Mouse (Mus musculus) lung, embryonic 16.5 days (tissue): Measurements from ENCODE around the gene Polr1d. TPM values are rescaled to one million over a fixed set of nuclear protein-coding genes. Genes with fewer than 3 reads are reported as not detected.
A peak's percentile ranks its signal among the peaks of the same experiment; 100 is the strongest.

ENCODE experiments used
- ATAC-seq: fragments of 200-750 bp; cut with Nextera tagmentation; 2 replicates; pipeline ENCODE4 v1.8.0; 2017; ENCODE audit warnings: low read depth, mild to moderate bottlenecking, moderate library complexity
- H3K27ac ChIP-seq: fragments of 300-500 bp; sonication (generic); 2 replicates; pipeline ENCODE4 v1.5.1; 2014; ENCODE audit warnings: mild to moderate bottlenecking, control low read depth, low read length
- H3K27me3 ChIP-seq: fragments of 300-500 bp; sonication (generic); 2 replicates; pipeline ENCODE4 v1.6.1; 2014; ENCODE audit warnings: low read depth, low read length, mixed read lengths; ENCODE audit not compliant: control insufficient read depth, insufficient read depth
- H3K36me3 ChIP-seq: fragments of 300-500 bp; sonication (generic); 2 replicates; pipeline ENCODE4 v1.6.1; 2014; ENCODE audit warnings: low read length; ENCODE audit not compliant: control insufficient read depth, insufficient read depth
- H3K4me1 ChIP-seq: fragments of 300-500 bp; sonication (generic); replicated peaks from 2 replicates; pipeline ENCODE4 v1.6.1; 2014; ENCODE audit warnings: low read length, mixed read lengths; ENCODE audit not compliant: control insufficient read depth, insufficient read depth
- H3K4me2 ChIP-seq: fragments of 300-500 bp; sonication (generic); 2 replicates; pipeline ENCODE4 v1.6.1; 2014; ENCODE audit warnings: low read depth, low read length, control low read depth
- H3K4me3 ChIP-seq: fragments of 300-500 bp; sonication (generic); 2 replicates; pipeline ENCODE4 v1.5.1; 2014; ENCODE audit warnings: mild to moderate bottlenecking, low read length, control low read depth
- H3K9ac ChIP-seq: fragments of 300-500 bp; sonication (generic); 2 replicates; pipeline ENCODE4 v1.6.1; 2014; ENCODE audit warnings: low read length, control low read depth
- H3K9me3 ChIP-seq: fragments of 300-500 bp; sonication (generic); 2 replicates; pipeline ENCODE4 v1.6.1; 2016; ENCODE audit warnings: low read length; ENCODE audit not compliant: control insufficient read depth
- WGBS: fragments of 180-500 bp; shearing (Covaris S2); extraction: QIAGEN DNeasy Blood & Tissue Kit; methylation state at CpG from one replicate; pipeline ENCODE4 v1.1.7; 2014; 5-methylcytosine and 5-hydroxymethylcytosine counted together
- polyA plus RNA-seq: library from polyadenylated mRNA; unstranded; fragments of >200 nt; fragmentation: Nextera tagmentation; extraction: Ambion mirVana; gene quantifications from 2 replicates; pipeline ENCODE4 v1.2.1, GENCODE M21; 2015

Gene Polr1d
- polyA plus RNA-seq, 1 experiment from 2014 or later: 118 TPM

DNA sequence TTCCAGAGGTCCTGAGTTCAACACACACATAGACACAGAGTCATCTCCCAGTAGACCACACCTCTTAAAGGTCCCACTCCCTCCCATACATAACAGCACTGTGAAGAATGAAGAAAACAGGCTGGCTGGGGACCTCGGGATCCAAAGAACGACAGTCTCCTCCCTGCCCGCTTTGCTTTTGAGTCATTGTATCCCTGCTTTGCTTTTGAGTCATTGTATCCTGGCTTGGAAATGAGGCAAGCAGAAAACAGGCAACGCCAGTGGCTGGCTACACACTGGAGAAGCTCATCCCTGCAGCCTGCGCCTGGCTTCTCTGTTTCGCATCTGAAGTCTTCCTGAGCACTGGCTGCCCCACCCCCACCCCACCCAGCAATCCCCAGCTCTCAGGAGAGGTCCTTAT lies 40.2 kb downstream of the Polr1d start:
- WGBS: 40% methylated on average over 6 of the region's 6 CpGs
- no peak for ATAC-seq

GRCm38 (mm10) chr5:147121146-147121545 lies 44.3 kb downstream of the Polr1d start:
- Histone ChIP-seq H3K9ac (no peak overlapping the region), H3K36me3 (no peaks in the 10 kb centered on the region)
- WGBS: 88% methylated on average over 4 of the region's 4 CpGs

More for the DNA sequence above, 40.2 kb downstream of the Polr1d start:
- Histone ChIP-seq H3K27me3 (no peaks in the 10 kb centered on the region), H3K4me3 (no peak overlapping the region), H3K36me3 (peaks cover 8% of the 10 kb centered on the region), H3K4me2 (no peak overlapping the region), H3K9ac (no peak overlapping the region), H3K27ac (no peak overlapping the region), H3K4me1 (no peaks in the 10 kb centered on the region), H3K9me3 (peaks cover 3% of the 10 kb centered on the region)

DNA sequence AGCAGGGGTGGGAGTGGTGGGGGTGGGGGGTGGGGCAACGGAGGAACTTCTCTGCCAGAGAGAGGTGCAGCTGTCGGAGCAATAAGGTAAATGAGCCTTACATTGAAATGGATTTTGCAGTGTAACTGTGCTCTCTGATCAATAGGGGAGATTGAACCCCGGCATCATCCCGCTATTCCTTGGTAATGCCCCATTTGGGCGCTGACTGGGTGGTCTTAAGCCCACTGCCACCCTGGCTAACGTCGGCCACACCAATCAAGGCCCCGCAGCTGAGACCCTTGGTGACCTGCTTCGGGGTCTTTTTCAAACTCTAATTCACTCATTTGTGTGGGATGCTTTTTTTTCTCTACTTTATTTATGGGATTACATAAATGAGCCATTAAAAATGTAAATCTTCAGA lies 47.9 kb downstream of the Polr1d start:
- Histone ChIP-seq H3K4me3 (no peak overlapping the region), H3K4me1 (no peaks in the 10 kb centered on the region), H3K27me3 (no peaks in the 10 kb centered on the region), H3K9ac (no peak overlapping the region), H3K4me2 (no peak overlapping the region), H3K9me3 (peaks cover 3% of the 10 kb centered on the region), H3K36me3 (no peaks in the 10 kb centered on the region), H3K27ac (no peak overlapping the region)
- WGBS: 63% methylated on average over 9 of the region's 9 CpGs
- ATAC-seq: no peak

More at GRCm38 (mm10) chr5:147121146-147121545, 44.3 kb downstream of the Polr1d start:
- Histone ChIP-seq H3K27me3 (no peaks in the 10 kb centered on the region), H3K4me2 (no peak overlapping the region), H3K9me3 (peaks cover 3% of the 10 kb centered on the region), H3K27ac (no peak overlapping the region), H3K4me3 (no peak overlapping the region), H3K4me1 (no peaks in the 10 kb centered on the region)
- ATAC-seq: no peak

GRCm38 (mm10) chr5:147125542-147126185 lies 48.8 kb downstream of the Polr1d start:
- no peaks in the 10 kb centered on the region for H3K27me3 ChIP-seq
- no peak overlapping the region for H3K9ac ChIP-seq
- H3K9me3 ChIP-seq: peaks cover 3% of the 10 kb centered on the region
- H3K4me1 ChIP-seq: no peaks in the 10 kb centered on the region
- H3K4me2 ChIP-seq: no peak overlapping the region
- no peak overlapping the region for H3K27ac ChIP-seq
- ATAC-seq: no peak
- 85% methylated on average over 13 of the region's 13 CpGs for WGBS
- H3K36me3 ChIP-seq: no peaks in the 10 kb centered on the region
- H3K4me3 ChIP-seq: no peak overlapping the region

DNA sequence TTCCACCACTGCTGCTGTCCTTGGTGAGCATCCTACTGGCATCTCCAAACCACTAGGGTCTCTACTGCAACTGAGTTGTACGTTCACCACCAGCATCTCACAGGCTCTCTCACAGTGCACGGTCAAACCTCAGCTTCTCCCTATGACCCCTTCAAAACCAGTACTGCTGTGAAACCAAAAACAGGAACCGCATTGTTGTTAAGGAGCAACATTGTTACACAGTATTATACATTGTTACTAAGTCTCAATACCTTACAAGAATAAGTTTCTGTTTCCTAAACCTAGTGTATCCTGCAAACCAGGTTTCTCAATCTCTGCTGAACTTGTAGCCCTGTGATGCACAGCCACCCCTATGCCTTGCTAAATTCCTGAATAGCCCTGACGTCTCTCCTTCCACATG lies 51.0 kb downstream of the Polr1d start:
- 77% methylated on average over 4 of the region's 4 CpGs for WGBS
- no peak overlapping the region for H3K4me3 ChIP-seq
- no peaks in the 10 kb centered on the region for H3K27me3 ChIP-seq
- H3K4me1 ChIP-seq: no peaks in the 10 kb centered on the region
- no peak overlapping the region for H3K4me2 ChIP-seq
- ATAC-seq: no peak
- H3K36me3 ChIP-seq: no peaks in the 10 kb centered on the region
- H3K27ac ChIP-seq: no peak overlapping the region
- H3K9me3 ChIP-seq: no peaks in the 10 kb centered on the region
- no peak overlapping the region for H3K9ac ChIP-seq

GRCm38 (mm10) chr5:147129484-147129883 lies 52.6 kb downstream of the Polr1d start:
- 71% methylated on average over 2 of the region's 2 CpGs for WGBS
- ATAC-seq: no peak

DNA sequence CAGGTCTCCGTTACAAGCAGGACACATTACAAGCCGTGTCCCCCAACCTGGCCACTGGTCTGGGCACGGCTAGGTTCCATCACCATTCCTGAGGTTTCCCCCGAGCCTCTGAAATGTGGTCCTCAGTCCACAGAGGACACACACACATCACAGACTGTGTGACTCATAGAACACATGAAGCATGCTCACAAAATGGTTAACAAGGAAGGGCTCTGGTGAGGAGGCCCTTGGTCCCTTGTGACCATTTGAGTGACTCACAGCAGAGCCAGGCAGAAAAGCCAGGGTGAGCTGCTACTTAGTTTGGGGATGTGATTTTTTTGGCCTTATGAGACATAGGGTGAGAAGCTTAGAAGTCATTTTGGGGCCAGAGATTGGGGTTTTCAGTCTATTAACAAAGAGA lies 55.1 kb downstream of the Polr1d start:
- Histone ChIP-seq H3K4me3 (no peak overlapping the region), H3K27ac (no peak overlapping the region), H3K9ac (no peak overlapping the region), H3K27me3 (no peaks in the 10 kb centered on the region), H3K4me2 (no peak overlapping the region), H3K4me1 (no peaks in the 10 kb centered on the region), H3K9me3 (no peaks in the 10 kb centered on the region), H3K36me3 (no peaks in the 10 kb centered on the region)
- 87% methylated on average over 4 of the region's 4 CpGs for WGBS
- ATAC-seq: no peak

More at GRCm38 (mm10) chr5:147129484-147129883, 52.6 kb downstream of the Polr1d start:
- Histone ChIP-seq H3K9me3 (no peaks in the 10 kb centered on the region), H3K36me3 (no peaks in the 10 kb centered on the region), H3K4me3 (no peak overlapping the region), H3K27me3 (no peaks in the 10 kb centered on the region), H3K4me1 (no peaks in the 10 kb centered on the region), H3K4me2 (no peak overlapping the region), H3K9ac (no peak overlapping the region), H3K27ac (no peak overlapping the region)

- peak overlapping the region; percentile 14; the same call in 1 of the 2 replicates for H3K4me3 ChIP-seq
- H3K36me3 ChIP-seq: no peaks in the 10 kb centered on the region
- no peaks in the 10 kb centered on the region for H3K4me1 ChIP-seq
- H3K9me3 ChIP-seq: no peaks in the 10 kb centered on the region
- no peaks in the 10 kb centered on the region for H3K27me3 ChIP-seq
- 15% methylated on average over 17 of the region's 17 CpGs for WGBS
- no peak for ATAC-seq
- H3K9ac ChIP-seq: no peak overlapping the region
- H3K4me2 ChIP-seq: peak overlapping the region; percentile 33
- H3K27ac ChIP-seq: no peak overlapping the region
Measured at GRCm38 (mm10) chr5:147133662-147134061, 56.8 kb downstream of the Polr1d start.

GRCm38 (mm10) chr5:147134341-147135088 lies 57.7 kb downstream of the Polr1d start:
- H3K9me3 ChIP-seq: no peaks in the 10 kb centered on the region
- no peaks in the 10 kb centered on the region for H3K27me3 ChIP-seq
- H3K9ac ChIP-seq: no peak overlapping the region
- 32% methylated on average over 8 of the region's 8 CpGs for WGBS
- H3K36me3 ChIP-seq: no peaks in the 10 kb centered on the region
- H3K4me2 ChIP-seq: no peak overlapping the region
- no peak overlapping the region for H3K27ac ChIP-seq
- H3K4me1 ChIP-seq: no peaks in the 10 kb centered on the region
- H3K4me3 ChIP-seq: no peak overlapping the region
- ATAC-seq: no peak
